Mouse (Mus musculus): ENCODE results near the gene Tecpr2.
A peak's percentile ranks its signal among the peaks of the same experiment; 100 is the strongest.

Gene Tecpr2

DNA sequence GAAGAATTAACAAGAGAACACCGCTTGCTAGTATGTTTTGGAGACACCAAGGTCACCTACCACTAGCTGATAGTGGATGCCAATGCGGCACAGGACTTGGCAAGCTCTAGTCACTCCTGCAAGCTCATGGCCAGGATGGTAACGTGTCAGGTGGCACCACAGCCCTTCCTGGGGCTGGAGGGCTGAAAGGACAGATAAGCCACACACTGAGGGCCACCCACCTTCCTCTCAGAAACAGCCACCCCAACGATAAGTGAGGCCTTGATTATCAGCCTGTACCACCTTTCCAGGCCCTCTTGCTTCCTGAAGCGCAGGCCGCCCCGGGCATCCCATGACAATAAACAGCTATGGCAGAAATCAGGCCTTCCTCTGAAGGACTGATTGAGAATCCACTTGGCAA, 85.2 kb downstream of the Tecpr2 start:
- Histone ChIP-seq H3K27me3 (ENCODE audit: control insufficient read depth, insufficient read depth, low read length, poor library complexity, severe bottlenecking) (no peaks in the 10 kb centered on the region), H3K36me3 (ENCODE audit: control insufficient read depth, insufficient read depth, low read length, poor library complexity, severe bottlenecking) (no peaks in the 10 kb centered on the region; the same call in 1 of the 2 replicates)
- no peak for DNase-seq (ENCODE audit: low read depth, low spot score)

- no peak for DNase-seq (ENCODE audit: low read depth, low spot score)
- no peaks in the 10 kb centered on the region; the same call in 1 of the 2 replicates for H3K36me3 ChIP-seq (ENCODE audit: control insufficient read depth, insufficient read depth, low read length, poor library complexity, severe bottlenecking)
- H3K27me3 ChIP-seq (ENCODE audit: control insufficient read depth, insufficient read depth, low read length, poor library complexity, severe bottlenecking): no peaks in the 10 kb centered on the region
Measured at GRCm38 (mm10) chr12:110974726-110975125, 85.7 kb downstream of the Tecpr2 start.

DNA sequence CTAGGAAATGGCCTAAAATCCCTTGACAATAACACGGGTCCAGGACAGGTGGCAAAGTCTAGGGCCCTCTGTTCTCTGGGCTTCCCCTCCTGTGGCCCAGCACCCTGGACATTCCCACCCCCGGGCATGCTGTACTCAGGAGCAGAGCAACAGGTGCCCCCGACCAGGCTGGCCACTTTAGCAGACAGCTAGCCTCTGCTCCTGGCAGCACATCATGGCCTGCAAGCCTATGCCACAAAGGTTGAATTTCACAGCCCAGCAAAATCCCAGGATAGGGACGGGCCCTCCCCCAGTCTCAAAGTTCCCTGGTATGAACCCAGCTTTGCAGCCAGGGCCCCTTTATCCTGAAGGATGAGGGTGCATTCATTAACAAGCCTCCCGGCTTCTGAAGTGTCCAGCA, 86.3 kb downstream of the Tecpr2 start:
- no peak for DNase-seq (ENCODE audit: low read depth, low spot score)
- no peaks in the 10 kb centered on the region for H3K27me3 ChIP-seq (ENCODE audit: control insufficient read depth, insufficient read depth, low read length, poor library complexity, severe bottlenecking)
- no peaks in the 10 kb centered on the region; the same call in 1 of the 2 replicates for H3K36me3 ChIP-seq (ENCODE audit: control insufficient read depth, insufficient read depth, low read length, poor library complexity, severe bottlenecking)

GRCm38 (mm10) chr12:110975838-110976468, 86.9 kb downstream of the Tecpr2 start:
- DNase-seq (ENCODE audit: low read depth, low spot score): no peak
- no peaks in the 10 kb centered on the region; the same call in 1 of the 2 replicates for H3K36me3 ChIP-seq (ENCODE audit: control insufficient read depth, insufficient read depth, low read length, poor library complexity, severe bottlenecking)
- H3K27me3 ChIP-seq (ENCODE audit: control insufficient read depth, insufficient read depth, low read length, poor library complexity, severe bottlenecking): no peaks in the 10 kb centered on the region

- H3K27me3 ChIP-seq (ENCODE audit: control insufficient read depth, insufficient read depth, low read length, poor library complexity, severe bottlenecking): no peaks in the 10 kb centered on the region
- DNase-seq (ENCODE audit: low read depth, low spot score): no peak
- no peaks in the 10 kb centered on the region; the same call in 1 of the 2 replicates for H3K36me3 ChIP-seq (ENCODE audit: control insufficient read depth, insufficient read depth, low read length, poor library complexity, severe bottlenecking)
Measured at GRCm38 (mm10) chr12:110976589-110977344, 87.7 kb downstream of the Tecpr2 start.

GRCm38 (mm10) chr12:110977345-110977733, 88.3 kb downstream of the Tecpr2 start:
- DNase-seq (ENCODE audit: low read depth, low spot score): no peak
- Histone ChIP-seq H3K36me3 (ENCODE audit: control insufficient read depth, insufficient read depth, low read length, poor library complexity, severe bottlenecking) (no peaks in the 10 kb centered on the region; the same call in 1 of the 2 replicates), H3K27me3 (ENCODE audit: control insufficient read depth, insufficient read depth, low read length, poor library complexity, severe bottlenecking) (no peaks in the 10 kb centered on the region)

DNA sequence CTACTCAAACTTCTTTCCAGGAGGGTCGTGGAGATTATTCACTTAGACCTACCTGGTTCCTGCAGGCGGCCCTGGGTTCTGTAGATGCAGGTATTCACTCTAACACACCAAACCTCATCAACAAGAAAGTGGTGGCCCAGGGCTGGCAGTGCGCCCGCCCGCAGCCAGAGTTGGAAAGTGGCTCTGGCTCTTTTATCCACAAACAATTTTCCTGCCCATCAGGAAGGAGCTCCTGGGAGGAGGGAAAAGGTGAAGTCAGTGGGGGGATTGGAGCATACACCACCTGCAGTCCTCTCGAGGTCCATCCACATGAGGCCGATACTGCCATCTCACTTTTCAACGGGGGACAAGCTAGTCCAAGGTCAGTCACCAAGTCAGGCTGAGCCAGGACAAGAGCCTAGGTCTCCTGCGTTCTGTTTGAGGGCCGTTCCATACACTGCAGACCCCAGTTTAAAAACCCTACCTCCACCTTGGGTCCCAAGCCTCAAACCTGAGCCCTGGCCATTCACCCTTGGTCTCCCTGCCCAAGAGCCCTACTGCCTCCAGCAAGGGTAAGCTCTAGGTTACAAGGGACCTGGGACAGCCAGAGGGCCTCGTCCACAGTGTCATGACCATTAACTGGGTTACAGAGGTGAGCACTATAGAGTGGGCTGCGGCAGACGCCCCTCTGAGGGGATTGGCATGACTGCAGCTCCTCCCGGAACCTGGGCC, 89.0 kb downstream of the Tecpr2 start:
- no peaks in the 10 kb centered on the region; the same call in 1 of the 2 replicates for H3K36me3 ChIP-seq (ENCODE audit: control insufficient read depth, insufficient read depth, low read length, poor library complexity, severe bottlenecking)
- DNase-seq (ENCODE audit: low read depth, low spot score): peak; percentile 17

DNA sequence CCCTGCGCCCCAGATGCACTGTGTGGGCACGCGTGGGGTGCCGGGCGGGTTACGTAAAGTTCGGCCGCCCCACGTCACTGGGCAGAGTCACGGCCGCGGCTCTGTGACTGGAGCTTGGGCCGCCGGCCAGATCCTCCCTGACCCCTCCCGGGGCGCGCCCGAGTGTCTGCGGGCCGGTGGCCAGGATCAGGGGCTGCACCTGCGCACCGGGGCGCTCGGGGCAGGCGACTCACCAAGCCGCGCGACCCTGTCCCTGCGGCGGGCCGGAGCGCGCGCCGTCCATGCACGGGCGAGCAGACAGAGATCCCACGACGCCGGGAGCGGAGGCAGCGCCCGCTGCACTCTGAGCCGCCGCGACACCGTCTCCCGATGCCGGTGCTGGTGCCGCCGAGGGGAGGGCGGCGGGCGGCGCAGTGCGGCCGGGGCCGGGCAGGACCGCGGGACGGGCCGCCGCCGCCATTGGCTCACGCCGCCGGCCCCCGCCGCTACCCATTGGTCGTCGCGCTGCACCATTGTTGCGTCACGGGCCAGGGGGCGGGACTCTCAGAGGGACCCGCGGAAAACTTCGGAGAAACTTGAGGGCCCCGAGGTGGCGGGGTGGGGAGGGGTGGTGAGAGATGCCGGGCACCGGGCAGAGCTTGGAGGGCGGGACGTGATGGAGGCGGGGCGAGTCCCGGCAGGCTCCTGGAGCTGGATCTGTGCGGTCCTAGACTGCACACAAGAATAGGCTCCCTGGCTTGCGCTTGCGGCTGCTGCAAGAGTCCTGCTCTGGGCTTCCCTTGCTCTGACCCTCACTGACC, 89.7 kb downstream of the Tecpr2 start, which contains the start of gene Ankrd9:
TSS of gene Ankrd9 (minus strand) at position 434 of the 800 bp plus-strand sequence.
- Histone ChIP-seq H3K27me3 (ENCODE audit: control insufficient read depth, insufficient read depth, low read length, poor library complexity, severe bottlenecking) (no peaks in the 10 kb centered on the region), H3K36me3 (ENCODE audit: control insufficient read depth, insufficient read depth, low read length, poor library complexity, severe bottlenecking) (no peaks in the 10 kb centered on the region; the same call in 1 of the 2 replicates)
- peak; percentile 90 for DNase-seq (ENCODE audit: low read depth, low spot score)

More for the DNA sequence above, 89.0 kb downstream of the Tecpr2 start:
- H3K27me3 ChIP-seq (ENCODE audit: control insufficient read depth, insufficient read depth, low read length, poor library complexity, severe bottlenecking): no peaks in the 10 kb centered on the region

DNA sequence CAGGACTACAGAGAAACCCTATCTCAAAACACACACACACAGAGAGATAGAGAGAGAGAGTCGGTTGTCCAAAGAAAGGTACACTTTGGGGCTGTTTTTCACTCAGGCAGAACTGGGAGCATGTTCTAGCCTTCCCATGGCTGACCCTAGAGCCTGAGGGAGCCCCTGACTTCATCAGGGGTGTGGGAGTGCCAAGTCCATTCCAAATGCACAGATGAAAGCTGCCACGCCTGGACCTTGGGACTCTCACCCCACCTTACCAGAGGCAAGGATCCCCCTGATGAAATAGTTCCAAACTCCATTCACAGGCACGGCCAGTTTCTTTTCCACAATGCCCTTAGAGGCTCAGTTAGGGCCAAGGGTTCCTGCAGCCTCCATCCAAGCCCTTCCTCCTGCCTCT, 90.7 kb downstream of the Tecpr2 start:
- DNase-seq (ENCODE audit: low read depth, low spot score): no peak
- Histone ChIP-seq H3K36me3 (ENCODE audit: control insufficient read depth, insufficient read depth, low read length, poor library complexity, severe bottlenecking) (no peaks in the 10 kb centered on the region; the same call in 1 of the 2 replicates), H3K27me3 (ENCODE audit: control insufficient read depth, insufficient read depth, low read length, poor library complexity, severe bottlenecking) (no peaks in the 10 kb centered on the region)

DNA sequence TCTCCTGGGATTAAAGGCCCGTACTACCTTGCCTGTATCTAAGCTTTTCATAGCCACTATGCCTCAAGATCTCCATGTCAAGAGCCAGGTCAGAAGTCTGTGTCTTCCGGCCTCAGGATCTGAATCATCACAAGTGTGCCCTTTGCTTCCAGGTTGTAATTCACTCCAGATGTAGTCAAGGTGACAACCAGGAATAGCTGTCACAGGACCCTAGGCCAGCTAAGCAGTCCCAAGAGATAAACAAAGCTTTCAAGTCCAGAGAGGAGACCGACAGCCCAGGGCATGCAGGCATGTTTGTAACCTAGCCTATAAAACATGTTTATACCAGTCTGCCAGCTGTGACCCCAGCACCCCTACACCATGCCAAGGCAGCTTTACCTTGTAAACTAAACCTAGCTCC, 92.7 kb downstream of the Tecpr2 start:
- no peaks in the 10 kb centered on the region for H3K36me3 ChIP-seq (ENCODE audit: control insufficient read depth, insufficient read depth, low read length, poor library complexity, severe bottlenecking)
- H3K27me3 ChIP-seq (ENCODE audit: control insufficient read depth, insufficient read depth, low read length, poor library complexity, severe bottlenecking): no peaks in the 10 kb centered on the region
- DNase-seq (ENCODE audit: low read depth, low spot score): no peak

GRCm38 (mm10) chr12:110983083-110983482, 94.0 kb downstream of the Tecpr2 start:
- no peaks in the 10 kb centered on the region for H3K36me3 ChIP-seq (ENCODE audit: control insufficient read depth, insufficient read depth, low read length, poor library complexity, severe bottlenecking)
- no peaks in the 10 kb centered on the region for H3K27me3 ChIP-seq (ENCODE audit: control insufficient read depth, insufficient read depth, low read length, poor library complexity, severe bottlenecking)
- no peak for DNase-seq (ENCODE audit: low read depth, low spot score)

DNA sequence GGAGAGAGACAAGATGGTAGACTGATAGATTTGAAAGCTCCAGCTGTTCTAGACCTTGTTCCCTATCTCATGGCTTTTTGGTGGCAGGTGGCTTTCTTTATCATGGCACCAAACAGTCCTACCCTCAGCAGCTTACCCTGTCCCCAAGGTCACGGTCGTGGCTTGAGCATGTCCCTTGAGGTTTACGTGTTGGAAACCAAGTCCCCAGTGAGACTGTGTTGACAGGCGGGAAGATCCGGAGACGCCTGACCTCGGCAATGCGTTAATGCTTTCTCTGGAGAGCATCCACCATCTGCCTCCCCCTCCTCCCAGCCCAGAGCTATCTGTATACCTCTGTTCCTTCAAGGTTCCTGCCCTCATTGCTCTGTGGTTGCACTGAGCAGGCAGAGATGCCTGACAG, 94.7 kb downstream of the Tecpr2 start:
- peak; percentile 54 for DNase-seq (ENCODE audit: low read depth, low spot score)
- Histone ChIP-seq H3K27me3 (ENCODE audit: control insufficient read depth, insufficient read depth, low read length, poor library complexity, severe bottlenecking) (no peaks in the 10 kb centered on the region), H3K36me3 (ENCODE audit: control insufficient read depth, insufficient read depth, low read length, poor library complexity, severe bottlenecking) (no peaks in the 10 kb centered on the region)

DNA sequence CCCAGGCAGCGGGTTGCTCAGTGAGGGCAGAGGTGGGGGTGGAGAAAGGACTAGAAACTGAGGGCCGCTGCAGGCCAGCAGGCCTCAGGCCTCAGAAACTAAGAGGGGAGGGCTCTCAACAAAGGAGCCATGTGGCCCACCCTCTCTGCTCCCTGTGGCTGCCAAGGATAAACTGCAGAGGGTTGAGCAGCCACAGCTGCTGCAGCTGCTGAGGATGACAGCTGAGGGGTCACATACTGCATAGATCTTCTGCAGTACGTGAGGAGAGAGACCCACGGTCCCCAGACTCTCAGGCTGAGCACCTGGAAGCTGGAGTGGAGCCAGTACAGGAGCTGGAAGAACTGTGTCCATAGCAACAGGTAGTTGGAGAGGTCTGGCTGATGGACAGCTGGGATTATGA, 95.5 kb downstream of the Tecpr2 start:
- H3K27me3 ChIP-seq (ENCODE audit: control insufficient read depth, insufficient read depth, low read length, poor library complexity, severe bottlenecking): no peaks in the 10 kb centered on the region
- DNase-seq (ENCODE audit: low read depth, low spot score): no peak
- no peaks in the 10 kb centered on the region for H3K36me3 ChIP-seq (ENCODE audit: control insufficient read depth, insufficient read depth, low read length, poor library complexity, severe bottlenecking)

DNA sequence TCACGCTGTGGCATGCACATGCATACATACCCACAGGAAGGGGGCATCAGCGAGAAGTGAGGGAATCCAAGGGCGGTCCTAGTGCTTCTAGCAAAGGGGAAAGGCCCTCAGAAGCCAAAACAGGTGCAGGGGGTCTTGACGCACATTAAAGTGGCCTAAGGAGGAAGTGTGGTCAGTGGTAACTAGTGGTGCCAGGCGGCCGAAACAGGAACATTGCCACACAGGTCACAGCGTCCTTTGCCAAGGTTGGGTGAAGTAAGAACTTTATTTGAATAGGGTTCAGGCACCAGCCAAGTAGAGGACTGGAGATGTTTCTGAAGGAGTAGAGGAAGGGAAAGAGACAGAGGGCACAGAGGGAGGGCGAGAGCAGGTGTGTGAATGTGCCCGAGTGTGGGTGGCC, 96.1 kb downstream of the Tecpr2 start:
- peak; percentile 68 for DNase-seq (ENCODE audit: low read depth, low spot score)
- no peaks in the 10 kb centered on the region for H3K36me3 ChIP-seq (ENCODE audit: control insufficient read depth, insufficient read depth, low read length, poor library complexity, severe bottlenecking)
- no peaks in the 10 kb centered on the region for H3K27me3 ChIP-seq (ENCODE audit: control insufficient read depth, insufficient read depth, low read length, poor library complexity, severe bottlenecking)

Data from splenic B cell, adult 2 months (primary cell).